Mouse (Mus musculus) G1E (cell line): ENCODE data around the gene Klhl3.

Experiments used
- CTCF ChIP-seq: IDR thresholded peaks from 2 replicates; pipeline ENCODE4 v1.5.1; 2012; ENCODE audit warnings: low read depth, low read length, inconsistent platforms, mixed read lengths
- GATA1 ChIP-seq: IDR thresholded peaks from 2 replicates; pipeline ENCODE4 v1.6.1; 2012; ENCODE audit warnings: borderline replicate concordance, low read length, inconsistent platforms, mixed read lengths
- POLR2AphosphoS5 ChIP-seq: IDR thresholded peaks from 2 replicates; pipeline ENCODE4 v1.6.1; 2012; ENCODE audit warnings: low read depth, low read length, inconsistent platforms; ENCODE audit not compliant: insufficient replicate concordance
- TAL1 ChIP-seq: conservative IDR thresholded peaks from 2 replicates; pipeline ENCODE4 v1.6.1; 2012; ENCODE audit warnings: low read depth, low read length, inconsistent platforms, mixed read lengths

- no peak for TF ChIP-seq CTCF
- no peak for TF ChIP-seq GATA1
- no peak for TF ChIP-seq TAL1
- TF ChIP-seq POLR2AphosphoS5: no peak
Measured at GRCm38 (mm10) chr13:58034985-58035384, 78.4 kb downstream of the Klhl3 start.
